Mouse (Mus musculus): ENCODE data around the gene Mrtfa.

Gene Mrtfa

GRCm38 (mm10) chr15:81098689-81099088 lies 91.9 kb downstream of the Mrtfa start:
- DNase-seq, result no peak

GRCm38 (mm10) chr15:81097896-81098295 lies 92.7 kb downstream of the Mrtfa start:
- no peak for DNase-seq

GRCm38 (mm10) chr15:81097456-81097855 lies 93.1 kb downstream of the Mrtfa start:
- no peak for DNase-seq

GRCm38 (mm10) chr15:81096329-81097055 lies 94.1 kb downstream of the Mrtfa start:
- no peak for DNase-seq

GRCm38 (mm10) chr15:81093032-81093431 lies 97.5 kb downstream of the Mrtfa start:
- no peak for DNase-seq

GRCm38 (mm10) chr15:81091718-81092117 lies 98.8 kb downstream of the Mrtfa start:
- DNase-seq, result no peak

GRCm38 (mm10) chr15:81087529-81087928 lies 103.0 kb downstream of the Mrtfa start:
- DNase-seq, result no peak

- DNase-seq, result peak; percentile 40 to 65
Observed at GRCm38 (mm10) chr15:81086644-81087480, 103.7 kb downstream of the Mrtfa start.

- DNase-seq, result no peak
Observed at GRCm38 (mm10) chr15:81083826-81084225, 106.7 kb downstream of the Mrtfa start.

GRCm38 (mm10) chr15:81083281-81083680 lies 107.3 kb downstream of the Mrtfa start:
- DNase-seq, result peak; percentile 38 to 49

GRCm38 (mm10) chr15:81081216-81081615 lies 109.3 kb downstream of the Mrtfa start:
- no peak for DNase-seq

- no peak for DNase-seq
Observed at GRCm38 (mm10) chr15:81080405-81080804, 110.2 kb downstream of the Mrtfa start.

GRCm38 (mm10) chr15:81079255-81079654 lies 111.3 kb downstream of the Mrtfa start:
- no peak for DNase-seq

GRCm38 (mm10) chr15:81077551-81077950 lies 113.0 kb downstream of the Mrtfa start:
- peak in 1 of 2 experiments; percentile 59 for DNase-seq

GRCm38 (mm10) chr15:81074543-81074942 lies 116.0 kb downstream of the Mrtfa start:
- no peak for DNase-seq

GRCm38 (mm10) chr15:81073751-81074150 lies 116.8 kb downstream of the Mrtfa start:
- DNase-seq, result no peak

- DNase-seq, result peak in 1 of 2 experiments; percentile 65
Observed at GRCm38 (mm10) chr15:81072748-81073147, 117.8 kb downstream of the Mrtfa start.

GRCm38 (mm10) chr15:81070470-81070869 lies 120.1 kb downstream of the Mrtfa start:
- DNase-seq, result no peak

- no peak for DNase-seq
Observed at GRCm38 (mm10) chr15:81068641-81069381, 121.7 kb downstream of the Mrtfa start.

GRCm38 (mm10) chr15:81067761-81068160 lies 122.8 kb downstream of the Mrtfa start:
- no peak for DNase-seq

GRCm38 (mm10) chr15:81066976-81067375 lies 123.6 kb downstream of the Mrtfa start:
- no peak for DNase-seq

GRCm38 (mm10) chr15:81064661-81065060 lies 125.9 kb downstream of the Mrtfa start:
- no peak for DNase-seq

- DNase-seq, result peak; percentile 42 to 56
Observed at GRCm38 (mm10) chr15:81064143-81064542, 126.4 kb downstream of the Mrtfa start.
